Mouse (Mus musculus) lung, postnatal 0 days (tissue): ENCODE measurements around the gene Prkx.

Experiments used
- CTCF ChIP-seq: IDR thresholded peaks from 2 replicates; pipeline ENCODE4 v1.5.1; 2016; ENCODE audit warnings: antibody characterized with exemption, mild to moderate bottlenecking
- EP300 ChIP-seq: IDR thresholded peaks from 2 replicates; pipeline ENCODE4 v1.6.1; 2016; ENCODE audit warnings: antibody characterized with exemption, mild to moderate bottlenecking, control low read depth

- no peak for TF ChIP-seq CTCF
- no peak for TF ChIP-seq EP300
Measured at GRCm38 (mm10) chrX:77802293-77802692, 6.2 kb upstream of the Prkx start.
